15 mouse cellular contexts compared by ENCODE assay signal in genomic region chr8:77051399-77052275, GRCm38 (mm10).
A peak's percentile ranks its signal among the peaks of the same experiment; 100 is the strongest.
DNase-seq lines count a peak whose midpoint lies in the region; TF ChIP-seq lines count a peak whose summit lies in the region.
"Had no signal": no experiment of that assay in that cellular context is flagged by ENCODE, and none has a peak within 500 bp of the region (broad histone marks: within the 10 kb centered on the region; RNA-seq: fewer than 3 reads in every experiment).

No protein-coding gene starts in this region.

- H3K27ac ChIP-seq in layer of hippocampus, adult 2 months: peak overlapping the region; percentile 77
- H3K27ac ChIP-seq: heart, embryonic 15.5 days; limb, embryonic 10.5 days; liver, embryonic 14.5 days had no signal

- H3K4me3 ChIP-seq in layer of hippocampus, adult 2 months: peak overlapping the region; percentile 21; the same call in 1 of the 2 replicates
- H3K4me3 ChIP-seq: heart, embryonic 15.5 days; limb, embryonic 10.5 days had no signal

- peak; percentile 6 to 10 for DNase-seq in cerebellum, postnatal 14 days
- DNase-seq in cerebellum, adult 8-10 months: no peak
- peak in 1 of 2 experiments; percentile 20 for DNase-seq in layer of hippocampus, adult 2 months (ENCODE audit: low spot score in 2 of 2)
- no peak for DNase-seq in layer of hippocampus, adult 9-10 months (ENCODE audit: low spot score)
- peak; percentile 38 to 47 for DNase-seq in right cerebral cortex, postnatal 10 days (ENCODE audit: low spot score in 2 of 2)
- no peak for DNase-seq in right cerebral cortex, postnatal 14 days
- no peak for DNase-seq in MN1 (ENCODE audit: low spot score)
- DNase-seq in cerebellum, postnatal 36 days: no peak
- DNase-seq: cerebellum, adult 9-10 months; gastrocnemius, postnatal 36 days; kidney, postnatal 25 days; lung, postnatal 36 days had no signal

- no peak for TF ChIP-seq CTCF in layer of hippocampus, adult 2 months (conservative IDR thresholded peaks at IDR 0.05)

Comparison
In these comparisons a context has a peak if more than half of its experiments do, and no peak if none do; other contexts are left out.
1. DNase-seq: peak in cerebellum, postnatal 14 days (2 of 2) and right cerebral cortex, postnatal 10 days (2 of 2); none in cerebellum, adult 8-10 months (single experiment), layer of hippocampus, adult 9-10 months (single experiment), right cerebral cortex, postnatal 14 days (single experiment), MN1 (single experiment) and cerebellum, postnatal 36 days (0 of 2).